Mouse (Mus musculus): ENCODE measurements around the gene Pip5k1b. TPM values are rescaled to one million over a fixed set of nuclear protein-coding genes. Genes with fewer than 3 reads are reported as not detected.

Gene Pip5k1b
- polyA plus RNA-seq, 1 experiment from 2014 or later, result 7.0 TPM

DNA sequence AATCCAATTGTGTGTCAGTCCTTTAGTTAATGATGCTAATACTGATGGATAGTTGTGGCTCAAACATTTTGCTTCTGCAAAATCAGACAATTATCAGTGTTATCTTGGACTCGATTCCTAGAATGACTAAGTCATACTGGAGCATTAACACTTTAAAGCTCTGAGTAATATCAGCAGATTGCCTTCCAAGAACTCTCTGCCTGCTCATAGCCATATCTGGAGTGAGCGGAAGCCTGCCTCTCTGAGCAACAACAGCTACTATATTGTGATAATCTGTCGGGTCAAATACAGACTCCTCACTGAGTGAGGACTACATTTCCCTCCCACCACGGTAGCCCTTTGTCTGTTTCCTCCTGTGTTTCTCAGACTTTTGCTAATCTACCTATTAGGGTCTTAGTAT is 116.0 kb downstream of the Pip5k1b start:
- 13% methylated on average over 4 of the region's 4 CpGs for WGBS
- H3K27me3 ChIP-seq (replicated peaks), result no peaks in the 10 kb centered on the region
- H3K4me2 ChIP-seq, result no peak overlapping the region
- H3K4me1 ChIP-seq, result peaks cover 23% of the 10 kb centered on the region
- no peak overlapping the region for H3K4me3 ChIP-seq
- H3K36me3 ChIP-seq, result peaks cover 6% of the 10 kb centered on the region
- H3K27ac ChIP-seq (replicated peaks), result peak overlapping the region; percentile 28; the same call in 1 of the 2 replicates
- H3K9me3 ChIP-seq, result no peaks in the 10 kb centered on the region; the same call in 1 of the 2 replicates
- no peak overlapping the region for H3K9ac ChIP-seq
- ATAC-seq (ENCODE audit: extremely low read depth, insufficient number of reproducible peaks, low FRiP score, low TSS enrichment), result no peak

DNA sequence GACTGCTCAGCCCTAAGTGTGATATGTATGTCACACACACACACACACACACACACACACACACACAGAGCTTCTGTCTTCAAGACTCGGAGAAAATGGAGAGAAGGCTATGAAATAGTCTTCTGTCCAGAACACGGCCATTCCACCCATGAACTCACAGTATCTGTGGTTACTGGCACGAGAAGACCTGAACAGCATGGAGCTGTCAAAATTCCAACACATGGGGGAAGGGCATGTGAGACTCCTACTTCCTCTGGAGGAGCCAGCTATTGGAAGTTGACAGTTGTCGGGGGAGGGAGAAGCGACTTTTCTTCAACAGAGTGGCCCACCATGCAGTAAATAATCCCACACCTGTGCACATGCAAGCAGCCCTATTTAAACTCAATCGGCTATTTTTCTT is 121.4 kb downstream of the Pip5k1b start:
- H3K4me3 ChIP-seq, result no peak overlapping the region
- H3K36me3 ChIP-seq, result no peaks in the 10 kb centered on the region
- no peak overlapping the region for H3K27ac ChIP-seq (replicated peaks)
- H3K4me1 ChIP-seq, result peaks cover 18% of the 10 kb centered on the region
- 60% methylated on average over 6 of the region's 6 CpGs for WGBS
- no peak overlapping the region for H3K4me2 ChIP-seq
- no peaks in the 10 kb centered on the region for H3K9me3 ChIP-seq
- no peak overlapping the region for H3K9ac ChIP-seq
- ATAC-seq (ENCODE audit: extremely low read depth, insufficient number of reproducible peaks, low FRiP score, low TSS enrichment), result no peak; the same call in 1 of the 2 replicates
- no peaks in the 10 kb centered on the region for H3K27me3 ChIP-seq (replicated peaks)

DNA sequence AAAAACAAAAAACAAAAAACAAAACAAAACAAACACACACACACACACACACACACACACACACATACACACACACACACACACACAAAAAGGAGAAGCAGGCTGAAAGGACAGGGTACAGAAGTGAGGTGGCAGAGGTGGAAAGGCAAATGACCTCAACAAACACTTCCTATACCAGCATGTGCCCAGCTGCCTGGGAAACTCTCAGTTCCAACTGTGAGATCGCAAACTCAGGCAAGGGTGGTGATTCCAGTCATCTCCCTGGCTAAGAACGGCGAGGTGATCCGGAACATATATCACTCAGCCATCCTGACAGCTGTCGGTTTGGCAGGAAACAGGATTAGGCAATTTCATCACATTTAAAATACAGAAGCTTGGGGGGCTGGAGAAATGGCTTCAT is 123.2 kb downstream of the Pip5k1b start:
- no peak overlapping the region for H3K27ac ChIP-seq (replicated peaks)
- H3K9me3 ChIP-seq, result no peaks in the 10 kb centered on the region
- no peaks in the 10 kb centered on the region for H3K36me3 ChIP-seq
- no peaks in the 10 kb centered on the region for H3K27me3 ChIP-seq (replicated peaks)
- 66% methylated on average over 5 of the region's 5 CpGs for WGBS
- H3K4me3 ChIP-seq, result no peak overlapping the region
- no peak overlapping the region for H3K4me2 ChIP-seq
- ATAC-seq (ENCODE audit: extremely low read depth, insufficient number of reproducible peaks, low FRiP score, low TSS enrichment), result no peak
- peaks cover 12% of the 10 kb centered on the region for H3K4me1 ChIP-seq
- H3K9ac ChIP-seq, result no peak overlapping the region

DNA sequence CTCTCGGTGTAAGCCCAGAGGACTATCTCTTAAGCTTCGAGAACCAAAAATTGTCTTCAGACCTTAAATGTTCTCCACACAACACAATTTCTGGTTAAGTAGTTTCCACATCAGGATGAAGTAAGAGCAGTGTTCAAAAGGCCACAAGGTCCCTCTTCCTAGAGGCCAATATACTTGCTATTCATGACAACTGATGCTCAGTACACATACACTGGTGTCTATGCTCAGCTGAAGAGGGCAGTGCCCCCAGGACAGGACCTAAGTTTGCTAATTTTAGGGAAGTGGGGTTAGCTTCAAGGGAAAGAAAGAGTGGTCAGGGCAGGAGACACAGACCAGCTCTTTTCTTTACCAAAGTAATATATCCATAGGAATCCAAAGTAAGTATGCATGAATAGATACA is 124.3 kb downstream of the Pip5k1b start:
- H3K27ac ChIP-seq (replicated peaks), result no peak overlapping the region
- no peak overlapping the region for H3K9ac ChIP-seq
- no peaks in the 10 kb centered on the region for H3K27me3 ChIP-seq (replicated peaks)
- H3K4me3 ChIP-seq, result no peak overlapping the region
- no peaks in the 10 kb centered on the region for H3K36me3 ChIP-seq
- no peak for ATAC-seq (ENCODE audit: extremely low read depth, insufficient number of reproducible peaks, low FRiP score, low TSS enrichment)
- H3K9me3 ChIP-seq, result no peaks in the 10 kb centered on the region
- H3K4me2 ChIP-seq, result no peak overlapping the region
- H3K4me1 ChIP-seq, result peaks cover 22% of the 10 kb centered on the region
- 85% methylated on average over 2 of the region's 2 CpGs for WGBS

DNA sequence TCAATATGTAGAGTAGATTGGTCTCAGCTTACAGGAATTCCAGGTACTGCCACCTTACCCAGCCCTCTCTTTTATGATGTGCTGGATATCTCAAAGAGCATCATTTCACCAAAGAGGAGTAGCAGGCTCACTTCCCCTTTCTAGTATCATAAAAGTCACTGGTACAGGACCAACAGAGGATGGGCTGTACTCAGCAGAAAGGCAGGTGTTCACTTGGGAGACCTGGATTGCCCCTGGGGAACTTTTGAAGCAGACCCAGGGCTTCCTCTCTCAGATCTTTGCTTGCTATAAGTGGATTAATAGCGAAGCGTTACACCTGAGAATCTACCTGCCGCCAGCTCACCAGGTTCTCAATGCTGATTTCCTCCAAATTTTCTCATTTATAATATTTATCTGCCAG is 127.7 kb downstream of the Pip5k1b start:
- Histone ChIP-seq H3K4me2 (no peak overlapping the region), H3K4me3 (no peak overlapping the region), H3K9ac (no peak overlapping the region), H3K27me3 (replicated peaks) (no peaks in the 10 kb centered on the region), H3K36me3 (no peaks in the 10 kb centered on the region), H3K4me1 (peaks cover 20% of the 10 kb centered on the region), H3K27ac (replicated peaks) (no peak overlapping the region), H3K9me3 (no peaks in the 10 kb centered on the region)
- ATAC-seq (ENCODE audit: extremely low read depth, insufficient number of reproducible peaks, low FRiP score, low TSS enrichment), result no peak
- WGBS, result 97% methylated on average over 3 of the region's 3 CpGs

DNA sequence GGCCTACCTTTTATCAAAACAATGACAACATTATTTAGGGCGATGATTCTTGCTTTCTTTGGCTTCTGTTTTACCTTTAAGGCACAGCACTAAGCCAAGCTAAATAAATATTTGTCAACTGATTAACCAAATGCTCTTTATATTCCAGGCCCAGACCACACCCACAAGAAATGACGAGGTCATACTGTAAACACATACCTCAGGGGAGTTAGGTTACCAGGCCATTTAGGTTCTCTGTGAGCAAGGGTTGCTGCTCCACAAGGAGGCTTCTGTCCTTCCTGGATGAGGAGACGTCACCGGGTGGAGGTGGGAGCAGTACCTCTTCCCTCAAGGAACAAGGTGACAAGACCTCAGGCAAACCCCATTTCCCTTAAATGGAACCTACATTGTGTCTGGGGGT is 128.4 kb downstream of the Pip5k1b start:
- H3K9ac ChIP-seq, result peak overlapping the region; percentile 62

GRCm38 (mm10) chr19:24426759-24427181 is 128.9 kb downstream of the Pip5k1b start:
- peak; percentile 70; the same call in 1 of the 2 replicates for ATAC-seq (ENCODE audit: extremely low read depth, insufficient number of reproducible peaks, low FRiP score, low TSS enrichment)
- peak overlapping the region; percentile 86 for H3K27ac ChIP-seq (replicated peaks)
- no peaks in the 10 kb centered on the region for H3K36me3 ChIP-seq
- no peaks in the 10 kb centered on the region for H3K9me3 ChIP-seq
- WGBS, result 42% methylated on average over 7 of the region's 7 CpGs
- no peak overlapping the region for H3K4me3 ChIP-seq
- no peaks in the 10 kb centered on the region for H3K27me3 ChIP-seq (replicated peaks)
- peaks cover 20% of the 10 kb centered on the region for H3K4me1 ChIP-seq
- peak overlapping the region; percentile 25; the same call in 1 of the 2 replicates for H3K4me2 ChIP-seq
- H3K9ac ChIP-seq, result peak overlapping the region; percentile 62; the same call in 1 of the 2 replicates

More for the DNA sequence above, 128.4 kb downstream of the Pip5k1b start:
- Histone ChIP-seq H3K4me2 (no peak overlapping the region), H3K27ac (replicated peaks) (peak overlapping the region; percentile 86), H3K36me3 (no peaks in the 10 kb centered on the region), H3K4me1 (peaks cover 20% of the 10 kb centered on the region), H3K9me3 (no peaks in the 10 kb centered on the region), H3K27me3 (replicated peaks) (no peaks in the 10 kb centered on the region), H3K4me3 (no peak overlapping the region)
- WGBS, result 67% methylated on average over 4 of the region's 4 CpGs
- ATAC-seq (ENCODE audit: extremely low read depth, insufficient number of reproducible peaks, low FRiP score, low TSS enrichment), result no peak

DNA sequence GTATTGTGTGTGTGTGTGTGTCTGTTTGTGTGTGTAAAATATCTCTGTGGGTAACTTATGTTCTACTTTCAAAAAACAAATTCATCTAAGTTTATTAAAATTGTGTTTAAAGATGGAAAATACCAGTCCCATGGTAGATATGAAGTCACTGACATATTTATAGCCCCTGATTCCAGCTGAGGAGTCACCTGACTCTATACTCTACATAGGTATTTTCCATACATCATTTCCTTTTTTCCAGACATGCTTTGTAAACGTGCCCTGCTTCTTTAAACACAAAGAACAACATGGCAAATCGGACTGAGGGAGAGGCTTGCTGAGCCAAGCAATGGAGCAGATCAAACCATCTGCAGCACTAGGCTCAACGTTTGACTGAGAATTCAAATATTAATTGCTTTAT is 137.6 kb downstream of the Pip5k1b start:
- Histone ChIP-seq H3K4me3 (no peak overlapping the region), H3K27ac (replicated peaks) (no peak overlapping the region), H3K4me1 (peaks cover 42% of the 10 kb centered on the region), H3K36me3 (no peaks in the 10 kb centered on the region), H3K27me3 (replicated peaks) (no peaks in the 10 kb centered on the region), H3K9me3 (no peaks in the 10 kb centered on the region), H3K9ac (no peak overlapping the region), H3K4me2 (no peak overlapping the region)
- WGBS, result 59% methylated on average over 3 of the region's 3 CpGs
- no peak for ATAC-seq (ENCODE audit: extremely low read depth, insufficient number of reproducible peaks, low FRiP score, low TSS enrichment)

DNA sequence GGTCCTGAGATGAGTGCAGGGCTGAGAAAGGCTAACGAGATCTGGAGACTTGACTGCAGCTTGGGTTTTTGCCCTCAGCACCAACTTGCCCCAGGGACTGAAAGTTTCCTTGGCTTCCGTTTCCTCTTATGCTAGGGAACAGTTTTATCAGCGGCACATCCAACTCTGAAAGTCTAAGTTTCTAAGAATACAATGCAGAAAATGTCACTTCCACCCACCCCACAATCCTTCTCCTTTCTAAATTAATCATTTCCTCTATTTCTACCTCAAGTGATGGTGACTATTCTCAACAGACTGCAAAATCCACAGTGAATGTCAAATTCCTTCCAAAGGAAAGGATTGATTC is 138.0 kb downstream of the Pip5k1b start:
- H3K9me3 ChIP-seq, result no peaks in the 10 kb centered on the region
- H3K9ac ChIP-seq, result no peak overlapping the region
- H3K27me3 ChIP-seq (replicated peaks), result no peaks in the 10 kb centered on the region
- no peak for ATAC-seq (ENCODE audit: extremely low read depth, insufficient number of reproducible peaks, low FRiP score, low TSS enrichment)
- peaks cover 45% of the 10 kb centered on the region for H3K4me1 ChIP-seq
- no peak overlapping the region for H3K4me2 ChIP-seq
- H3K4me3 ChIP-seq, result no peak overlapping the region
- H3K27ac ChIP-seq (replicated peaks), result no peak overlapping the region
- H3K36me3 ChIP-seq, result no peaks in the 10 kb centered on the region
- WGBS, result 64% methylated on average over 3 of the region's 3 CpGs

- Histone ChIP-seq H3K27ac (replicated peaks) (no peak overlapping the region), H3K4me1 (peaks cover 46% of the 10 kb centered on the region), H3K9me3 (no peaks in the 10 kb centered on the region), H3K4me3 (no peak overlapping the region), H3K36me3 (no peaks in the 10 kb centered on the region), H3K27me3 (replicated peaks) (no peaks in the 10 kb centered on the region), H3K9ac (no peak overlapping the region), H3K4me2 (no peak overlapping the region)
- no peak for ATAC-seq (ENCODE audit: extremely low read depth, insufficient number of reproducible peaks, low FRiP score, low TSS enrichment)
- 72% methylated on average over 9 of the region's 9 CpGs for WGBS
Observed at GRCm38 (mm10) chr19:24416975-24417658, 138.6 kb downstream of the Pip5k1b start.

DNA sequence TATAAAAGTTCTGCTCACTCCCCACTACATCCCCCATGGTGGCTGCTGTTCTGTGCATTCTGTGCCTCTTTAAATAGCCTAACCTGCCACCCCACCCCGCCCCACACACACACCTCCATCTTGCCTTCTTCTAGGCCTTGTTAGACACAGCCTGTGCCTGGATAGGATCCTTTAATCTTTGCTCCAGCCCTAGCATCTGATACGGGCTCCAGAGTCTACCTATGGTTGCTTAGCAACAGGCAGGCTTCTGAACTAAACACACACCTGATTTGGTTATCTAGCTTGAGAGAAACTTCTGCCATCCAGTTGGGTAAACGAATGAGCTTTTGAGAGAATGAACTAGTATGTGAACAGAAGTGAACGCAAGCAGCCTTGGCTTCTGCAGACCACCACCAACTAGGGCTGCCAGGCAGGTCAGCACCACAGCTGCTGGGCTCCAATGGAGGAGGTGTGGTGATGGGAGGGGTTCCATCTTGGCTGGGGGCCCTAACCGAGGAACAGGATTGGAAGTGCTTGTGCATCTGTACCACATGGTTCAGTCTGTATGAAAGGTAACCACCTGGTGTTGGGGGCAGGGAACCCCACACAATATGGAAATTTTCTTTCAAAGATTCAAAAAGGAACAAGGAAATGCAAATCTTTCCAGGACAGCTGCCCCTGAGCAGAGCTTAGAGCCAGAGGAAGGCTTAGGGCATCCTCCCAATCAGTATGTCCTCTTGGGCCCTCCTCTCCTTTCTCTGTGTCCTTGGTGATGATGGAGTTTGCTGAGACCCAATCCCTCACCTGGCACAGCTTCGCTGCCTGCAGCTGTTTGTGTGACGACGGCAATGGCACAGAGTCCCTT is 139.7 kb downstream of the Pip5k1b start:
- Histone ChIP-seq H3K4me1 (peaks cover 46% of the 10 kb centered on the region), H3K9me3 (no peaks in the 10 kb centered on the region), H3K36me3 (no peaks in the 10 kb centered on the region), H3K27ac (replicated peaks) (no peak overlapping the region), H3K4me3 (no peak overlapping the region), H3K27me3 (replicated peaks) (no peaks in the 10 kb centered on the region), H3K4me2 (no peak overlapping the region), H3K9ac (no peak overlapping the region)
- no peak for ATAC-seq (ENCODE audit: extremely low read depth, insufficient number of reproducible peaks, low FRiP score, low TSS enrichment)
- WGBS, result 78% methylated on average over 8 of the region's 8 CpGs
